Mouse (Mus musculus): ENCODE measurements around the gene Supt6.

DNA sequence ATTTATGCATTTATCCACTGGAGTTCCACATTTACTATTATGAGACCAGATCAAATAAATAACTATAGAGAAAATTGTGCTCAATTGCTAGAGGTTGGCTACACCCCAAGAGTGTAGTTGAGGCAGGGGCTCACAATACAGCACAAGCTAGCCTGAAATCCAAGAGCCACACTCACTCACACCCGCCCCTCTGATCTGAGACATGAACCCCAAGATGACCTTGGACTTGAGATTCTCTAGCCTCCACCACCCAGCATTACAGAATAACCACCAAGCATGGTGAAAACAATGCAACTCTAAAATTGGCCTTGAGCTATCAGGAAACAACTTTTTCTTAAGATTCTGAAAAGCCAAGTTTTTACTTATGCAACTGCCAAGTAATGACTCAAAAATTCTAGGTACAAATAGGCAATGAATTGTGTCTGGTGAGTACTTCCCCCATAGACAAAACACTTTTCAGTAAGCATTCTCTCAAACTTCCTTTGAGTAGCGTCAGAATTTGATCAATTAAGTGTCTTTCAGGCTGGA lies 63.9 kb downstream of the Supt6 start:
- TF ChIP-seq CTCF (IDR thresholded peaks at IDR 0.05; ENCODE audit: low read depth) (no peak), EP300 (optimal IDR thresholded peaks at IDR 0.05) (no peak)
